22 mouse cellular contexts compared by ENCODE assay signal in the genomic region with DNA sequence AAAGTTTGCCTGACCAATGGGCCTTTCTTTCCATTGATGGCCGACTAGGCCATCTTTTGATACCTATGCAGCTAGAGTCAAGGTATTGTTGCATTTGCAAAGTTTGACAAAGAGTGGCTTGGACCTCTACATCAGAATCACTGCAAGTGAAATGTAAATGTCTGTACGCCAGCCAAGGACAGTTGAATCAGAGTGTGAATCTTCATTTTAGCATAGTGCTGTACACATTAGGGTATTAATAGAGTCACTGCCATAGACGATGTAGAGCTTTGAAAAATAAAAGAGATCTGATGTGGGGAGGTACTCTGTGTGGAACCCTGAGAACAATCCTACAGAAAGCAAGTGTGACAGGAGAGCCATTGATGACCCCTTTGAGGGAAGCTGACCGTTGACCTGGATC.
"Had no signal": no experiment of that assay in that cellular context is flagged by ENCODE, and none has a peak within 500 bp of the region (broad histone marks: within the 10 kb centered on the region; RNA-seq: fewer than 3 reads in every experiment).

No protein-coding gene starts in this region.

- H3K27ac ChIP-seq: limb, embryonic 12.5 days; limb, embryonic 15.5 days; liver, embryonic 14.5 days; macrophage; midbrain, embryonic 12.5 days; midbrain, embryonic 15.5 days; neural tube, embryonic 12.5 days; neural tube, embryonic 15.5 days; stomach, postnatal 0 days had no signal

- DNase-seq: kidney, adult 18-20 months; kidney, postnatal 14 days; kidney, postnatal 4 days; layer of hippocampus, adult 9-11 months; left cerebral cortex, postnatal 4 days; liver, postnatal 0 days; lung, embryonic 14.5 days; right cerebral cortex, postnatal 14 days; right cerebral cortex, postnatal 4 days; thymus, adult 2 months; thymus, postnatal 25 days had no signal

- H3K36me3 ChIP-seq: limb, embryonic 12.5 days; limb, embryonic 15.5 days; midbrain, embryonic 12.5 days; midbrain, embryonic 15.5 days; neural tube, embryonic 12.5 days; neural tube, embryonic 15.5 days had no signal

- H3K4me3 ChIP-seq: limb, embryonic 12.5 days; limb, embryonic 15.5 days; midbrain, embryonic 12.5 days; midbrain, embryonic 15.5 days; neural tube, embryonic 12.5 days; neural tube, embryonic 15.5 days had no signal

- ATAC-seq: liver, postnatal 0 days; lung, postnatal 0 days had no signal

- H3K27me3 ChIP-seq: limb, embryonic 12.5 days; limb, embryonic 15.5 days; midbrain, embryonic 12.5 days; midbrain, embryonic 15.5 days; neural tube, embryonic 12.5 days; neural tube, embryonic 15.5 days had no signal

- H3K4me2 ChIP-seq: limb, embryonic 12.5 days; limb, embryonic 15.5 days; liver, embryonic 11.5 days; lung, embryonic 14.5 days; midbrain, embryonic 12.5 days; midbrain, embryonic 15.5 days; neural tube, embryonic 12.5 days; neural tube, embryonic 15.5 days had no signal

- H3K9me3 ChIP-seq: limb, embryonic 12.5 days; limb, embryonic 15.5 days; midbrain, embryonic 15.5 days; neural tube, embryonic 12.5 days; neural tube, embryonic 15.5 days had no signal

- H3K4me1 ChIP-seq: limb, embryonic 12.5 days; limb, embryonic 15.5 days; midbrain, embryonic 12.5 days; midbrain, embryonic 15.5 days; neural tube, embryonic 12.5 days; neural tube, embryonic 15.5 days had no signal

- H3K9ac ChIP-seq: limb, embryonic 12.5 days; limb, embryonic 15.5 days; liver, embryonic 14.5 days; liver, postnatal 0 days; lung, embryonic 14.5 days; midbrain, embryonic 12.5 days; midbrain, embryonic 15.5 days; neural tube, embryonic 12.5 days; neural tube, embryonic 15.5 days had no signal
